Mouse (Mus musculus) small intestine, adult 2 months (tissue): ENCODE results near the gene Eef1akmt3.

Experiments
- CTCF ChIP-seq: fragments of 200-500 bp; IDR thresholded peaks from 2 replicates; pipeline ENCODE4 v1.5.1; 2012; ENCODE audit warnings: low read depth, mild to moderate bottlenecking, control low read depth, inconsistent platforms, low read length, moderate library complexity, mixed read lengths; ENCODE audit not compliant: insufficient replicate concordance, insufficient read length; ENCODE audit errors: extremely low read depth
- POLR2A ChIP-seq: fragments of 200-500 bp; IDR thresholded peaks from 2 replicates; pipeline ENCODE4 v1.6.1; 2012; ENCODE audit warnings: low read depth, mild to moderate bottlenecking, control low read depth, inconsistent platforms, low read length, moderate library complexity

GRCm38 (mm10) chr10:126993621-126994020 is 47.7 kb downstream of the Eef1akmt3 start:
- TF ChIP-seq CTCF (no peak), POLR2A (no peak)
